Mouse (Mus musculus): ENCODE measurements around the gene Inhbe.
A peak's percentile ranks its signal among the peaks of the same experiment; 100 is the strongest.

The Inhbe gene

GRCm38 (mm10) chr10:127341891-127342639, 12.1 kb downstream of the Inhbe start, which contains the start of gene Gli1:
TSS of gene Gli1 (minus strand) at chr10:127341974.
- peak; percentile 85 for DNase-seq

- no peak for DNase-seq
These were observed 12.9 kb downstream of the Inhbe start for GRCm38 (mm10) chr10:127341360-127341690.

- no peak for DNase-seq
These were observed 13.4 kb downstream of the Inhbe start for GRCm38 (mm10) chr10:127340577-127341359.

- DNase-seq: peak; percentile 32
These were observed 14.3 kb downstream of the Inhbe start for GRCm38 (mm10) chr10:127339683-127340576.

- peak; percentile 89 for DNase-seq
These were observed 15.1 kb downstream of the Inhbe start for GRCm38 (mm10) chr10:127338930-127339682.

- DNase-seq: no peak
These were observed 16.6 kb downstream of the Inhbe start for GRCm38 (mm10) chr10:127337536-127338099.

- no peak for DNase-seq
These were observed 17.3 kb downstream of the Inhbe start for GRCm38 (mm10) chr10:127336952-127337351.

- no peak for DNase-seq
These were observed 18.9 kb downstream of the Inhbe start for GRCm38 (mm10) chr10:127335271-127335670.

GRCm38 (mm10) chr10:127333152-127333551, 21.1 kb downstream of the Inhbe start:
- no peak for DNase-seq

- no peak for DNase-seq
These were observed 21.9 kb downstream of the Inhbe start for GRCm38 (mm10) chr10:127332211-127332874.

- DNase-seq: no peak
These were observed 24.0 kb downstream of the Inhbe start for GRCm38 (mm10) chr10:127330212-127330611.

GRCm38 (mm10) chr10:127327461-127328145, 26.6 kb downstream of the Inhbe start:
- DNase-seq: no peak

- DNase-seq: peak; percentile 36
These were observed 27.4 kb downstream of the Inhbe start for GRCm38 (mm10) chr10:127326828-127327227.

- DNase-seq: peak; percentile 45
These were observed 28.0 kb downstream of the Inhbe start for GRCm38 (mm10) chr10:127326017-127326801.

GRCm38 (mm10) chr10:127325454-127326016, 28.7 kb downstream of the Inhbe start:
- DNase-seq: no peak

- DNase-seq: peak; percentile 61
These were observed 29.7 kb downstream of the Inhbe start for GRCm38 (mm10) chr10:127324495-127324894.

- DNase-seq: no peak
These were observed 30.9 kb downstream of the Inhbe start for GRCm38 (mm10) chr10:127323131-127323855.

GRCm38 (mm10) chr10:127322669-127323068, 31.5 kb downstream of the Inhbe start:
- DNase-seq: no peak

GRCm38 (mm10) chr10:127322178-127322577, 32.0 kb downstream of the Inhbe start:
- DNase-seq: no peak

All from kidney, adult 18-20 months (tissue).